Comparison of ENCODE assay signal across 8 mouse cellular contexts in the genomic region with DNA sequence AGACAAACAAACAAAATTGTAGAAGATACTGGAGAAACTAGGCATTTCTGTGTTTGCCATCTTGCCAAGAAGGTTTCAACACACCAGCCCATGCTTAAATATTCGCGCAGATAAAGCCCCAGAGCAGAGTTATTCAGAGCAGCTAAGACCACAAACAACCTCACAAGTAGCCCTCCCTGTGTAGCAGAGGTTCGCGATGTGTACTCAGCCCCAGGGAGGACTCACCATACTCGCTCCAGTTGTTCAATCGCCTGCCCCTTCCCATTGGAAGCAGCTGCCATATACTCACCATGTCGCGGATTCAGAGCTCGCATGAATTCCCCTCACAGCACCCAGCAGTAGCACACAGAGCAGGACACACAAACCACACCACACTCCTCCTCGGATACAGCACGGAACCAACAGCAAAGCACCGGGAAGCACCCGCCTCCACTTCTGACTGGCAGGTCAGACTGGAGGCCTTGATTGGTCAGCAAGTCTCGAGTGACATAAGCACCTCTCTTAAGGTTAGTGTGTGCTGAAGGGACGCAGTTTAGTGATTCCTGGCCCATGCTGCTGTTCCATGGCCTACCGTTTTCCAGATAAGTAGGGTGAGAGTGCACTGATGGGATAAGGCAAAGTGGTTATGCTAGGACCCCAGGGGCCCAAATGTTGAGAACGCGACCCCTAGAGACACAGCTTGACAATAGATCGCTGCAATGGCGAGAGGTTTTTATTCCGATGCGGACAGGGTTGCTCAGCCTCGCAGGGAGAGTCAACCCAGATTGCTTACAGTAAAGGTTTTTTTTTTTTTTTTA. TPM values are rescaled to one million over a fixed set of nuclear protein-coding genes. Genes with fewer than 3 reads are reported as not detected.
DNase-seq lines count a peak whose midpoint lies in the region; ATAC-seq and TF ChIP-seq lines count a peak whose summit lies in the region.
"Not testable (repeated sequence)": the region's sequence is repeated elsewhere in the genome, so short reads cannot be mapped to it uniquely, and the experiment has no call there.

A gene (minus strand): TSS at position 381 of the 797 bp plus-strand sequence.

- not testable (repeated sequence) for H3K27me3 ChIP-seq in limb, embryonic 13.5 days; midbrain, embryonic 15.5 days (replicated peaks)

- peak within 1 kb of the TSS; percentile 62 for H3K4me2 ChIP-seq in limb, embryonic 13.5 days (replicated peaks)
- H3K4me2 ChIP-seq in midbrain, embryonic 15.5 days = peak within 1 kb of the TSS; percentile 53

- peak; percentile 49 to 55 for DNase-seq in B cell, adult 2 months
- DNase-seq in brain, embryonic 14.5 days (ENCODE audit: low read depth) = peak; percentile 95
- peak; percentile 89 to 91 for DNase-seq in heart, adult 9 months (ENCODE audit: low spot score in 2 of 2)
- peak; percentile 89 for DNase-seq in kidney, adult 9 months
- peak; percentile 50 to 53 for DNase-seq in spleen, adult 18-20 months

- H3K36me3 ChIP-seq in limb, embryonic 13.5 days; midbrain, embryonic 15.5 days (replicated peaks): not testable (repeated sequence)

- TF ChIP-seq POLR2A in brain, embryonic 14.5 days (IDR thresholded peaks at IDR 0.05; ENCODE audit: borderline replicate concordance, extremely low read depth, insufficient read depth, insufficient read length, poor library complexity, severe bottlenecking) = peak; percentile 25; the same call in 1 of the 2 replicates

- ATAC-seq in erythroblast, adult 5-6 weeks (replicated peaks; ENCODE audit: low FRiP score, poor library complexity, severe bottlenecking) = peak; percentile 83
- peak; percentile 100 for ATAC-seq in limb, embryonic 13.5 days (ENCODE audit: low FRiP score, low read depth)
- ATAC-seq in midbrain, embryonic 15.5 days (replicated peaks) = peak; percentile 100

- peak within 1 kb of the TSS; percentile 72 for H3K9ac ChIP-seq in limb, embryonic 13.5 days
- peak within 1 kb of the TSS; percentile 56 for H3K9ac ChIP-seq in midbrain, embryonic 15.5 days

- H3K4me1 ChIP-seq in limb, embryonic 13.5 days; midbrain, embryonic 15.5 days: not testable (repeated sequence)

- under 1% methylated on average over 23 of the region's 23 CpGs for WGBS in limb, embryonic 13.5 days
- WGBS in midbrain, embryonic 15.5 days = under 1% methylated on average over 23 of the region's 23 CpGs

- peak within 1 kb of the TSS; percentile 57 for H3K4me3 ChIP-seq in limb, embryonic 13.5 days
- H3K4me3 ChIP-seq in midbrain, embryonic 15.5 days = peak within 1 kb of the TSS; percentile 58

- not testable (repeated sequence) for TF ChIP-seq CTCF in brain, embryonic 14.5 days (IDR thresholded peaks at IDR 0.05; ENCODE audit: borderline replicate concordance, extremely low read depth, insufficient read depth, insufficient read length)

- not testable (repeated sequence) for H3K9me3 ChIP-seq in limb, embryonic 13.5 days; midbrain, embryonic 15.5 days

- peak within 1 kb of the TSS; percentile 65; the same call in 1 of the 2 replicates for H3K27ac ChIP-seq in limb, embryonic 13.5 days
- peak within 1 kb of the TSS; percentile 76 for H3K27ac ChIP-seq in midbrain, embryonic 15.5 days

RNA-seq across cellular contexts. Expression of the gene that starts here (rescaled TPM):
- 2.5 and 4.0 TPM in 2 replicates for polyA plus RNA-seq in brain, embryonic 14.5 days (2012; rRNA removed)
- 3.8 TPM in 1 of 2 replicates, not detected in the other for total RNA-seq in erythroblast, adult 5-6 weeks (2015; ENCODE audit: low replicate concordance)
- total RNA-seq in erythroblast, adult 5-6 weeks (2017; ENCODE audit: low replicate concordance) = 0.56 and 0.77 TPM in 2 replicates
- 9.1 and 10.0 TPM in 2 replicates for polyA plus RNA-seq in limb, embryonic 13.5 days (2015; fragmentation: Nextera tagmentation; extraction: Ambion mirVana)
- 7.3 and 7.7 TPM in 2 replicates for polyA plus RNA-seq in midbrain, embryonic 15.5 days (2015; fragmentation: Nextera tagmentation; extraction: Ambion mirVana)

Comparison
In these comparisons a context has a peak if more than half of its experiments do, and no peak if none do; other contexts are left out.
1. Peak in every context shown above with its lines: DNase-seq, ATAC-seq, H3K4me3 ChIP-seq and H3K27ac ChIP-seq.